Mouse (Mus musculus) erythroblast, adult 5-6 weeks (primary cell): Measurements from ENCODE around the gene Sdhaf1. TPM values are rescaled to one million over a fixed set of nuclear protein-coding genes. Genes with fewer than 3 reads are reported as not detected.

Experiments used
- ATAC-seq: replicated peaks from 2 replicates; pipeline ENCODE4 v1.8.0; 2016; ENCODE audit warnings: moderate number of reproducible peaks, mild to moderate bottlenecking, moderate TSS enrichment, inconsistent platforms; ENCODE audit not compliant: poor library complexity, low FRiP score, severe bottlenecking
- total RNA-seq, 2 experiments: library from RNA; stranded (forward) in 1 of 2; stranded (reverse) in 1 of 2; fragments of 150-400 nt in 1 of 2; fragments of 200-764, 138-1000 nt in 1 of 2; gene quantifications; 2 replicates each; pipeline versions ENCODE4 v1.2.3 to v1.2.4; 2015 to 2017; ENCODE audit warnings: low replicate concordance in 2 of 2

Gene Sdhaf1
- total RNA-seq, 2 experiments from 2014 or later = 0.77 TPM; not detected in 1

GRCm38 (mm10) chr7:30327140-30327539 lies 3.4 kb upstream of the Sdhaf1 start:
- ATAC-seq = no peak

GRCm38 (mm10) chr7:30326427-30326826 lies 2.7 kb upstream of the Sdhaf1 start:
- ATAC-seq = no peak

- ATAC-seq = no peak
Observed at GRCm38 (mm10) chr7:30325364-30325763, 1.7 kb upstream of the Sdhaf1 start.

- ATAC-seq = no peak
Observed at GRCm38 (mm10) chr7:30324300-30324944, 727 bp upstream of the Sdhaf1 start.

- no peak for ATAC-seq
Observed at GRCm38 (mm10) chr7:30322865-30323264, 830 bp downstream of the Sdhaf1 start.

- peak; percentile 99 for ATAC-seq
Observed at GRCm38 (mm10) chr7:30322285-30322667, 1.4 kb downstream of the Sdhaf1 start.

GRCm38 (mm10) chr7:30321539-30322284 lies 2.0 kb downstream of the Sdhaf1 start, which contains the start of gene E130208F15Rik:
Gene E130208F15Rik, plus strand, starts transcription at chr7:30321740.
- peak; percentile 41 for ATAC-seq

GRCm38 (mm10) chr7:30320946-30321345 lies 2.7 kb downstream of the Sdhaf1 start:
- no peak for ATAC-seq

- no peak for ATAC-seq
Observed at GRCm38 (mm10) chr7:30318142-30318541, 5.6 kb downstream of the Sdhaf1 start.

GRCm38 (mm10) chr7:30315559-30316529 lies 7.9 kb downstream of the Sdhaf1 start:
- ATAC-seq = no peak

GRCm38 (mm10) chr7:30314721-30315155 lies 9.0 kb downstream of the Sdhaf1 start, which contains the start of gene Syne4:
Gene Syne4, plus strand, starts transcription at chr7:30314807.
- ATAC-seq = no peak

- no peak for ATAC-seq
Observed at GRCm38 (mm10) chr7:30313666-30314320, 9.9 kb downstream of the Sdhaf1 start.

GRCm38 (mm10) chr7:30310136-30310535 lies 13.6 kb downstream of the Sdhaf1 start:
- ATAC-seq = no peak

GRCm38 (mm10) chr7:30309395-30310129 lies 14.1 kb downstream of the Sdhaf1 start:
- no peak for ATAC-seq

- ATAC-seq = peak; percentile 90
Observed at GRCm38 (mm10) chr7:30308076-30309005, 15.4 kb downstream of the Sdhaf1 start, which contains the start of gene Alkbh6. Gene Alkbh6, plus strand, starts transcription at chr7:30308717.

- no peak for ATAC-seq
Observed at GRCm38 (mm10) chr7:30306083-30306779, 17.5 kb downstream of the Sdhaf1 start.

GRCm38 (mm10) chr7:30300914-30301313 lies 22.8 kb downstream of the Sdhaf1 start:
- ATAC-seq = peak; percentile 73
